Mouse (Mus musculus) heart, postnatal 0 days (tissue): ENCODE results near the gene Syt2. TPM values are rescaled to one million over a fixed set of nuclear protein-coding genes. Genes with fewer than 3 reads are reported as not detected.

Experiments
- ATAC-seq: fragments of 200-750 bp; cut with Nextera tagmentation; 2 replicates; pipeline ENCODE4 v1.8.0; 2017; ENCODE audit warnings: low read depth, moderate number of reproducible peaks, moderate library complexity; ENCODE audit not compliant: insufficient read depth
- DNase-seq: peaks from one replicate; pipeline ENCODE4 v3.0.0-alpha.2; 2016; ENCODE audit warnings: low spot score
- H3K27ac ChIP-seq: fragments of 300-500 bp; sonication (generic); 2 replicates; pipeline ENCODE4 v1.5.1; 2014; ENCODE audit warnings: low read depth, mild to moderate bottlenecking
- H3K27me3 ChIP-seq: fragments of 300-500 bp; sonication (generic); 2 replicates; pipeline ENCODE4 v1.6.1; 2014; ENCODE audit warnings: low read length, mixed read lengths; ENCODE audit not compliant: control insufficient read depth, insufficient read depth
- H3K36me3 ChIP-seq: fragments of 300-500 bp; sonication (generic); replicated peaks from 2 replicates; pipeline ENCODE4 v1.6.1; 2014; ENCODE audit warnings: low read length, mixed read lengths; ENCODE audit not compliant: control insufficient read depth, insufficient read depth
- H3K4me1 ChIP-seq: fragments of 300-500 bp; sonication (generic); 2 replicates; pipeline ENCODE4 v1.6.1; 2014; ENCODE audit warnings: antibody characterized with exemption; ENCODE audit not compliant: control insufficient read depth, insufficient read depth
- H3K4me2 ChIP-seq: fragments of 300-500 bp; sonication (generic); 2 replicates; pipeline ENCODE4 v1.6.1; 2014; ENCODE audit warnings: low read depth, mild to moderate bottlenecking, low read length, moderate library complexity
- H3K4me3 ChIP-seq: fragments of 300-500 bp; sonication (generic); 2 replicates; pipeline ENCODE4 v1.5.1; 2014; ENCODE audit warnings: low read depth, low read length
- H3K9ac ChIP-seq: fragments of 300-500 bp; sonication (generic); replicated peaks from 2 replicates; pipeline ENCODE4 v1.6.1; 2014; ENCODE audit warnings: low read depth, low read length, mixed read lengths
- H3K9me3 ChIP-seq: fragments of 300-500 bp; sonication (generic); replicated peaks from 2 replicates; pipeline ENCODE4 v1.6.1; 2016; ENCODE audit warnings: low read length; ENCODE audit not compliant: control insufficient read depth
- CTCF ChIP-seq: IDR thresholded peaks from 2 replicates; pipeline ENCODE4 v1.5.1; 2016; ENCODE audit warnings: antibody characterized with exemption, control low read depth, low read depth
- EP300 ChIP-seq: IDR thresholded peaks from 2 replicates; pipeline ENCODE4 v1.6.1; 2016; ENCODE audit warnings: antibody characterized with exemption, low read depth
- WGBS: fragments of 180-500 bp; shearing (Covaris S2); extraction: QIAGEN DNeasy Blood & Tissue Kit; methylation state at CpG from one replicate; pipeline ENCODE4 v1.1.7; 2014; 5-methylcytosine and 5-hydroxymethylcytosine counted together
- polyA plus RNA-seq: library from polyadenylated mRNA; unstranded; fragments of >200 nt; fragmentation: Nextera tagmentation; extraction: Ambion mirVana; gene quantifications from 2 replicates; pipeline ENCODE4 v1.2.1, GENCODE M21; 2015
- total RNA-seq: library from RNA; depleted of rRNA; stranded (reverse); fragments of >200 nt; gene quantifications from 2 replicates; pipeline ENCODE4 v1.2.3, GENCODE M21; 2014; ENCODE audit warnings: low replicate concordance

The Syt2 gene
- total and polyA plus RNA-seq, 2 experiments from 2014 or later = 0.03 to 0.53 TPM

GRCm38 (mm10) chr1:134698486-134698885 lies 52.0 kb downstream of the Syt2 start:
- H3K9me3 ChIP-seq = no peaks in the 10 kb centered on the region
- H3K27ac ChIP-seq = no peak overlapping the region
- H3K4me1 ChIP-seq = no peaks in the 10 kb centered on the region
- H3K27me3 ChIP-seq = no peaks in the 10 kb centered on the region
- H3K36me3 ChIP-seq = no peaks in the 10 kb centered on the region
- no peak overlapping the region for H3K9ac ChIP-seq
- 67% methylated on average over 5 of the region's 5 CpGs for WGBS
- H3K4me3 ChIP-seq = no peak overlapping the region
- no peak overlapping the region for H3K4me2 ChIP-seq
- ATAC-seq = no peak
- no peak for TF ChIP-seq CTCF
- TF ChIP-seq EP300 = no peak
- no peak for DNase-seq

GRCm38 (mm10) chr1:134699390-134699789 lies 52.9 kb downstream of the Syt2 start:
- no peaks in the 10 kb centered on the region for H3K27me3 ChIP-seq
- ATAC-seq = no peak
- no peaks in the 10 kb centered on the region for H3K9me3 ChIP-seq
- H3K4me3 ChIP-seq = no peak overlapping the region
- TF ChIP-seq CTCF (no peak), EP300 (no peak)
- no peak for DNase-seq
- H3K4me1 ChIP-seq = no peaks in the 10 kb centered on the region
- no peaks in the 10 kb centered on the region for H3K36me3 ChIP-seq
- no peak overlapping the region for H3K9ac ChIP-seq
- no peak overlapping the region for H3K4me2 ChIP-seq
- no peak overlapping the region for H3K27ac ChIP-seq
- WGBS = 73% methylated on average over 9 of the region's 9 CpGs

- no peak for ATAC-seq
- DNase-seq = no peak
- H3K36me3 ChIP-seq = no peaks in the 10 kb centered on the region
- H3K4me3 ChIP-seq = no peak overlapping the region
- TF ChIP-seq EP300 = no peak
- no peak for TF ChIP-seq CTCF
- no peak overlapping the region for H3K4me2 ChIP-seq
- H3K27me3 ChIP-seq = 0 out of 2 replicates have a peak, but pooled peaks cover 3% of the 10 kb centered on the region
- H3K27ac ChIP-seq = no peak overlapping the region
- H3K9me3 ChIP-seq = no peaks in the 10 kb centered on the region
- H3K9ac ChIP-seq = no peak overlapping the region
- H3K4me1 ChIP-seq = no peaks in the 10 kb centered on the region
- 85% methylated on average over 2 of the region's 2 CpGs for WGBS
Observed at GRCm38 (mm10) chr1:134700151-134700550, 53.7 kb downstream of the Syt2 start.

DNA sequence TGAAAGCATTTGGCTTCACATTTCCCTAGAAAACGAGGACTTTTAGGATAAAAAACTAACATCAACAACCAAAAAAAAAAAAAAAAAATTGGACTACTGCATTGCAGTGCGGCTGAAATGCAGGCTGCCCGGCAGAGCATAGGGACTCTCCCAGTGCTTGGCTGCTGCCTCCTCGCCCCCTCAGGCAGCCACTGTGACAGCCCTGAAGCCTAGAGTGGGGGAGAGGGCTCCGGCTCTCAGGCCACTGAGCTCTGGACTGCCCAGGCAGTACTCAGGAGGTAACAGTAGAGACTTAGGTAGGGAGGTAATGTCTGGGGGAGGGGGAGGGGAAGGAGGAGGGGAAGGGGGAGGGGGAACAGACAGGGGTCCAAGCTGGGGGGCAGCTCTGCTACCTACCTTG lies 54.2 kb downstream of the Syt2 start:
- Histone ChIP-seq H3K27me3 (peaks cover 8% of the 10 kb centered on the region; the same call in 1 of the 2 replicates), H3K4me1 (no peaks in the 10 kb centered on the region), H3K36me3 (no peaks in the 10 kb centered on the region), H3K9me3 (no peaks in the 10 kb centered on the region), H3K9ac (no peak overlapping the region), H3K4me2 (no peak overlapping the region), H3K4me3 (no peak overlapping the region), H3K27ac (no peak overlapping the region)
- WGBS = 64% methylated on average over 5 of the region's 5 CpGs
- no peak for DNase-seq
- no peak for ATAC-seq
- TF ChIP-seq CTCF (no peak), EP300 (no peak)

- H3K27me3 ChIP-seq = peaks cover 13% of the 10 kb centered on the region
- DNase-seq = no peak
Observed at GRCm38 (mm10) chr1:134701191-134701590, 54.7 kb downstream of the Syt2 start.

GRCm38 (mm10) chr1:134703232-134703631 lies 56.8 kb downstream of the Syt2 start:
- Histone ChIP-seq H3K36me3 (no peaks in the 10 kb centered on the region), H3K4me2 (no peak overlapping the region), H3K4me3 (no peak overlapping the region), H3K27me3 (peaks cover 31% of the 10 kb centered on the region), H3K9ac (no peak overlapping the region), H3K4me1 (no peaks in the 10 kb centered on the region), H3K27ac (no peak overlapping the region), H3K9me3 (no peaks in the 10 kb centered on the region)
- DNase-seq = no peak
- 85% methylated on average over 2 of the region's 2 CpGs for WGBS
- TF ChIP-seq EP300 (no peak), CTCF (no peak)
- no peak for ATAC-seq

More at GRCm38 (mm10) chr1:134701191-134701590, 54.7 kb downstream of the Syt2 start:
- Histone ChIP-seq H3K9me3 (no peaks in the 10 kb centered on the region), H3K4me2 (no peak overlapping the region), H3K9ac (no peak overlapping the region), H3K27ac (no peak overlapping the region), H3K36me3 (no peaks in the 10 kb centered on the region), H3K4me3 (no peak overlapping the region), H3K4me1 (no peaks in the 10 kb centered on the region)
- ATAC-seq = no peak
- no peak for TF ChIP-seq EP300
- TF ChIP-seq CTCF = no peak
- 32% methylated on average over 6 of the region's 6 CpGs for WGBS
